Mouse (Mus musculus): ENCODE measurements at regions not wholly inside any gene's neighbourhood (a gene's known extent, or its start where the extent isn't known, plus 50 kb on each side); places are given as distances from the start of the nearest gene placed in this dataset.

GRCm38 (mm10) chr8:34542361-34543038 lies 431.0 kb upstream of the Gm10131 start:
- DNase-seq = no peak

- DNase-seq = no peak
These were observed 427.7 kb upstream of the Gm10131 start for GRCm38 (mm10) chr8:34539232-34539631.

- DNase-seq = no peak
These were observed 423.9 kb upstream of the Gm10131 start for GRCm38 (mm10) chr8:34535434-34535833.

DNA sequence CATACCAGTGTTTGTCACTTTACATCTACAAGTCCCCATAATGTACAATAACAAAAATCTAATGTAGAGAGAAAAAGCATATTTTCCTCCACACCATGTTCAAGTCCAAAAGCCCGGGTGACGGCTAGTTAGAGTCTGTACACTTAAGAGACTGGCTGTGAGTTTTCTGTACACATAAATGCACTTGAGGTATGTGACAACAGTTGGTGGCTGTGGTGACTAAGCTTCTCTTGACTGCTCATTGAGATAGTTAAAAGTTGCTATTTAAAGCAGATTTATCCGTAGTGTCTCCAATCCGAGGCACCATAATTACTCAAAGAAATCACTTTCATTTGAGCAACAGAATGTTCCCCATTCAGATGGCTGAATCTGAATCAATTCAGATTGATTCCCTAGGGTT lies 421.9 kb upstream of the Gm10131 start:
- no peak for DNase-seq

DNA sequence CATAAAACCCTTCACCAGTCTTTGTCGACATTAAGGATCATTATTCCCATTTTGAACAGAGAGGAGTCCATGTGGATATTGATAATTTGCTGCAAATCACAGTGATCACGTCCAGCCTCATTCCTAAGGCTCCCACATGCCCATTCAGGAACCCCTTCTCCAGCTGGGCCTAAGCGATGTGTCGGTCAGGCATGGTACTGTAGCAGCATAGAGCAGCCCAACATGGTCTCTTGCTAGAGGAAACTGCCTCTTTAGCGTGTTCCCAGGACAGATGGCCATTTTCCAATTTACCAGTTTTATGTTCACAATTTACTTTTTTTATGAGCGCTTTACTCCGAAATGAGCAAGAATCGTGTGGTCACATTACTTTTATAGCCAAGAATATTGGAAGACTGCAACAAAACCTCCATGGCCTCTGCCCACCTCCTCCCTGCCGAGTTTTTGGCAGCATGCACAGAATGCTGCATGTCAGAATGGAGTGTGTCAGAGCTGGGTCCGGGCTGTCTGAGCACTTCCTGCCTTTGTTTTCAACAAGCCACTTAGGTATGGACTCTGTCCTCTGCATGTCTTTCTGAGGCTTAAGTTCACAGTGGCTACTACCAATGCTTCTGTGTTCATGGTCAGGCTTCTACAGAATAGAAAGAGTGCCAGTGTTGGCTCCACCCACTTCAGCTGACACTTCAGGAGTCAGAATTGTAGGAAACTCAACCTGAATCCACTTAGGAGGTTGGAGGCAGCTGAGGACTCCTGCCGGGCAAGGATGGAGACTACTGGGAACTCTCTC lies 419.6 kb upstream of the Gm10131 start:
- no peak for DNase-seq

DNA sequence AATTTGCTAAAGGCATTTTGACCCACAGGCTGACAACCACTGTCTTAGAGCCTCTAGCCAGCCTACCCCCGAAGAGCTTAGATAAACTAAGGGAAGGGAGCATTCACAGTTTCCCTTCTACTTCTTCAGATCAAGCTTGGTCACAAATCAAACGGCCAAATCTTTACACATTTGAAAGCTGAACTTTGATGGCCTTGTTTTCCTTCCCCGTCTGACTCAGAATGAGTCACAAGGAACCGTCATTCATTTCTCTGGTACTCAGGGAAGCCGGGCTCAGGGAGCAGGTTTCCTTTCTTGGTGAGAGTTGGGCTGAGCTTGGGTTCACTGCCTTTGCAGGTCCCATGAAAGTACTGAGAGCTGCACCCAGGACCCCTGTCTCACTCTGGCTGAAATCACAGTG lies 418.5 kb upstream of the Gm10131 start:
- no peak for DNase-seq

- DNase-seq = no peak
These were observed 417.9 kb upstream of the Gm10131 start for GRCm38 (mm10) chr8:34529452-34529851.

- no peak for DNase-seq
These were observed 416.7 kb upstream of the Gm10131 start for GRCm38 (mm10) chr8:34528213-34528612.

DNA sequence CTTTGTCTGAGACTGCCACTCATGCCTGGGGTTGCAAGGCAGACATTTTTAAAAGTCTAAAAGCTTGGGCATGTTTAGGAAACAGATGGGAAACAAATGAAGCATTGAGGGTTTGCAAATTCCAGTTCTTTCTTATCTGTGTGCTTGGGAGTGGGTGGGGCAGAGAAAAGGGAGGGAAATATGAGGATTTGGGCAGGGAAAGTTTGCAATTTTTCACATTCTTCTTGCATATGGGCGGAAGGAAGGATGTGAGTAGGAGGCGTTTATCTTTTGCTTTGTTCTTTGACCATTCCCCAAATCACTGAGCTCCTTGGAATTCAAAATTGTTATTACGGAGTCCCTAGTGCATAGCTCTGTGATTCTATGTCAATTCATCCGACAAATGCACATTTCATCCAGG lies 413.7 kb upstream of the Gm10131 start:
- no peak for DNase-seq

DNA sequence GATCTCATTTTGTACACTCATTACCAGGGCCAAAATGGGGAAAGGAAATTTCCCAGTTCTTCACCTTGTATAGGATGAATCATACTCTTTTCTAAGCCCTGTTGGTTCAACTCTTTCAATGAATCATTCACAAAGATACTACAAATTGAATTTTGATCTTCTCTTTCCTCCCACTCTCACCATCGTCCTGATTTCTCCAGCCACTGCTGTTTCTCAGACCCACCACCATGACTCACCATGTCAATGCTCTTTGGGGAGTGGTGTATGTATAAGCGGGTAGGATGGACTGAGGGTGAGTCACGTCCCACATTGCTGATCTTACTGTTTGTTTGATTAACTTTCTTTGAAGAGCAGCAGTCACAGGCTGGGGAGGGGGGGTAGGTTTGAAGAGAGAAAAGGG lies 412.3 kb upstream of the Gm10131 start:
- no peak for DNase-seq

DNA sequence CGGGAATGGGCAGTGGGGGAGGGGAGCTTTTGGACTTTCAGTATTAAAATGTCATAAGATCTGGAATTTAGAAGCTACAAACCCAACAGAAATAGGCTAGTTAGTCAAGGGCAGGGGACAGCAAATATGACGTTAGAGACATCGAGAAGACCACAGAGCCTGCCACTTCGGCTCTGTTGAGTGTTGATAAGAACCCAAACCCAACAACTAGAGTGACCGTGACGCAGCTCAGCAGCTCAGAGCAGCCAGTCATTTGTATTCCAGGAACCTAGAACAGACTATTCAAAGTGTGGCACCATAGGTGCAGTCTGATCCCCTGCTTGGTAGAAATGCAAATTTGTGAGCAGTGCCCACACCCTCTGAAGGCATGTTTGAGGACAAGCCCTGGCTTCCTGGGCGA lies 409.8 kb upstream of the Gm10131 start:
- DNase-seq = no peak

GRCm38 (mm10) chr8:34520664-34521063 lies 409.1 kb upstream of the Gm10131 start:
- no peak for DNase-seq

DNA sequence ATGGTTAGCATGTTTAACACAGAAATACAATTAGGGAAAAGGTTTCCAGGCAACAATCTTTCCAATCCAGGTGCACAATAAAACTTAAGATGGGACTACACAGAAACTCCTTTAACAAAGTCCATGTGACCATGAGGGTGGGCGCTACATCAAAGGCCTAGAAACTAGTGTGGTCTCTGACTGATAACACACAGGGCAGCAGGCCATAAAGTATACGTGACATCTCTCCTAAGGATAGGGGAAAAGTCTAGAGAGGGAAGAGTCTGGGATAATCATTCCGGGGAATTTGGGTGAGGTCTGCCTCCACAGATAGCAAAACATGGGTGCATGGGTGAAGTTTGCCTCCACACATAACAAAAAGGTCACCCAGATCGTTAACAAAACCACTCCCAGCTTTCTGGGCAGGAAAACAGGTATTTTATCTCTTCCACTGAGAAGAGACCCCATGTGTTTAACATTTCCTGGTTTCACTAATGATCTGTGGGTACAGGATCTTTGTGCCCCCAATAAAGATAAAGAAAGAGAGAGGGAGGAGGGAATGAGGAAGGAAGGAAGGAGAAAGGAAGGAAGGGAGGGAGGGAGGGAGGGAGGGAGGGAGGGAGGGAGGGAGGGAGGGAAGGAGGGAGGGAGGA lies 402.0 kb upstream of the Gm10131 start:
- no peak for DNase-seq

GRCm38 (mm10) chr8:34505829-34506555 lies 394.5 kb upstream of the Gm10131 start:
- no peak for DNase-seq

DNA sequence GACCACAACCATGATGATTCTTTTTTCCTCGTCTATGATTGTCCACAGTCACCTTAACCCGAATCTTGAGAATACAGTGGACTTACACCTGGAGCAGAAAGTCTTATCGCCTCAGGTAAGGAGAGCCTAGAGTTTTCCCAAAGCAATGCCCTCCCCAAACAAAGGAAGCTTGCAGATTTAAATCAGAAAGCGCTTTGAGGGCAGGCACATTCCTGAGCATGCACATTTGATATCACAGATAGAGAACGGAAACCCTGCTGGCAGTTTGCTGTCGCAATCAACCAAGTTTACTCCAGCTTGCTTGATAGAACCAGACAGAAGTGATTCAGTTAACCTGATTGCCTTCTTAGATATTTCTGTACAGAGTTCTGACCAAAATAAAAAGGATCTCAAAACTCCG lies 393.6 kb upstream of the Gm10131 start:
- no peak for DNase-seq

GRCm38 (mm10) chr8:34502606-34503162 lies 391.1 kb upstream of the Gm10131 start:
- no peak for DNase-seq

DNA sequence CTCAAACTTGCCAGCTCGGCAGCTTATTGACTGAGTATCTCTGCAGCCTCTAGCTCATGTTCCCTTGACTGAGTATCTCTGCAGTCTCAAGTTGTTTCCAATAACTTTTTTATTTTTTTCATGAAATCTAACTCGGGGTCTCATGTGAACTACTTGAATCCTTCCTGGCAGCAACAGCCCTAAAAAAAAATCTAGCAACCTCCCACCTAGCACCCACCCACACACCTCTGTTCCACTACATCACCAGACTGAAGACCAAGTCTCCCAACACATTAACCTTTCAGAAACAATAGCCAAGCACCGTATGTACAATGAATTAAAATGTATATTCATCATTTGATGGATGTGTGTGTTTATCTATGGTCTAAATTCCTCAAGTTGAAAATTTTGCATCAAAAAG lies 387.7 kb upstream of the Gm10131 start:
- no peak for DNase-seq

DNA sequence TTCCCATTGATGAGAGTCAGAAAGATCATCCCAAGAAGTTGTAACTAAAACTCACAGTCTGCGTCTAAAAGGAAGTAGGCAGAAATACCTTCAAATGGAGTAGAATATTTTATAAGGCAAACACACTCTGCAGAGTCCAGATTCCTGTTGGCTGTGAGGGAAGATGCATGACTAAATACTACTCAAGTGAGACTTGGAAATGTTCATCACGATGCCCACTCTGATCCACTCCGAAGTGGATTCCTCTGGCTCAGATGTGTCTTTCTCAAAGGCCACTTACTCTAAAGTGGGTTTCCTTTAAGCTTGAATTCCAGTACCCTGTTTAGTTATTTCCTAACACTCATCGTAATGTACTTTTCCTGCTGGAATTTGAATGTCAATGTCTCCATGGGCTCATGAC lies 385.2 kb upstream of the Gm10131 start:
- no peak for DNase-seq

DNA sequence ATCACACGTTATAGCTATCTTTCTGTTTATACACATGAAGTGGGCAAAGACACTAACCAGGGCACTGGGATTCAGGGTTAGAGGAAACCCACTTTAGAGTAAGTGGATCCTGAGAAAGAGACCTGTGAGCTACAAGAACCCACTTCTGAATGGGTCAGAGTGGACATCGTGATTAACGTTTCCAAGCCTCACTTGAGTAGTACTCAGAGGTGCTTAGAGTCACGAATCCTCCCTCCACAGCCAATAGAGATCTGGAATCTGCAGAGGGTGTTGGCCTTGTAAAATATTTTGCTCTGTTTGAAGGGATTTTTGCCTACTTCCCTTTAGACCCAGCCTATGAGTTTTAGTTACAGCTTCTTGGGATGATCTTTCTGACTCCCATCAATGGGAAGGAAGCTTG lies 384.4 kb upstream of the Gm10131 start:
- DNase-seq = no peak

DNA sequence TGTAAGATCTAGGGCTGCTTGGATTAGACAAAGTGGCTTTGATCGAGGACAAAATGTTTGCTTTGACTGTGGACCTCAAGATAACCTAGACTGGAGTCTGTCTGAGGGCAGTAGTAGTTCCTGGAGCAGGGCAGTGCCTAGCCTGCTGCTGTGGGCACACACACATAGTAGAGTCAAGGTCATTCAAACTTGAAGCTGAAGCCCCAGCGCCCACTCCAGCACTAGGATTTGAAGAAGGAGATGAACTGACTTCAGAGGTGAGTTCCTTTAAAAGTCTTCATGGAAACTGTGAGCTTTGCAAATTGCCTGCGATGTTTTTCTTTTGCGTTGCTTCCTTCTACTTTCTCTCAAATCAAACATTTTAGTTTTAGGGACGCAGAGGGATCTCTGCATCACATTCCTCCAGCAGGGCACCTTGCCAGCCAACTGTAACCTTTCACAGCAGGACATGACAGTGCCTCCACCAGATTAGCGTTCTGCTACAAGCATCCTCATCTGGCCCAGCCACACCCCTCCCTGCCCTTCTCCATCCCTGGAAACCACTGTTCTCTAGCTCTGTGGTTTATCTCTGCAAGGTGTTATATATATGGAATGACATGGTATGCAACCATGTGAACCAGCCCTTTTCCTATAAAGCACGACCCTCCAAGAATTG lies 377.3 kb upstream of the Gm10131 start:
- no peak for DNase-seq

GRCm38 (mm10) chr8:34486433-34487096 lies 375.0 kb upstream of the Gm10131 start:
- no peak for DNase-seq

- no peak for DNase-seq
These were observed 374.4 kb upstream of the Gm10131 start for GRCm38 (mm10) chr8:34485905-34486304.

All from thymus, postnatal 4 days (tissue).